Mouse (Mus musculus) ES-Bruce4 (cell line): ENCODE data around the gene Ncor2. TPM values are rescaled to one million over a fixed set of nuclear protein-coding genes. Genes with fewer than 3 reads are reported as not detected.

Experiments
- H3K27ac ChIP-seq: 2 replicates; pipeline ENCODE4 v1.5.1; 2012; ENCODE audit warnings: low read length, inconsistent platforms; ENCODE audit not compliant: insufficient read depth
- H3K27me3 ChIP-seq: 2 replicates; pipeline ENCODE4 v1.6.1; 2012; ENCODE audit warnings: mild to moderate bottlenecking, low read length, inconsistent platforms; ENCODE audit not compliant: control insufficient read depth, poor library complexity, insufficient read depth, severe bottlenecking
- H3K36me3 ChIP-seq: 2 replicates; pipeline ENCODE4 v1.6.1; 2012; ENCODE audit warnings: inconsistent platforms, mild to moderate bottlenecking, low read length, moderate library complexity; ENCODE audit not compliant: control insufficient read depth, poor library complexity, insufficient read depth, severe bottlenecking
- H3K4me1 ChIP-seq: one replicate; pipeline ENCODE4 v1.8.1; 2011; ENCODE audit warnings: low read length; ENCODE audit not compliant: control insufficient read depth, insufficient read depth
- H3K4me3 ChIP-seq: 2 replicates; pipeline ENCODE4 v1.5.1; 2011; ENCODE audit warnings: low read depth, mild to moderate bottlenecking, low read length
- H3K9ac ChIP-seq: 2 replicates; pipeline ENCODE4 v1.6.1; 2012; ENCODE audit warnings: low read depth, mild to moderate bottlenecking, inconsistent platforms; ENCODE audit not compliant: poor library complexity, severe bottlenecking
- H3K9me3 ChIP-seq: replicated peaks from 2 replicates; pipeline ENCODE4 v1.6.1; 2012; ENCODE audit warnings: mild to moderate bottlenecking, low read length, inconsistent platforms; ENCODE audit not compliant: control insufficient read depth, poor library complexity, insufficient read depth, severe bottlenecking
- CTCF ChIP-seq: IDR thresholded peaks from one replicate; pipeline ENCODE4 v1.8.1; 2011; ENCODE audit warnings: low read depth, low read length
- EP300 ChIP-seq: IDR thresholded peaks from 2 replicates; pipeline ENCODE4 v1.6.1; 2011; ENCODE audit warnings: low read depth, low read length; ENCODE audit not compliant: insufficient read depth
- POLR2A ChIP-seq: IDR thresholded peaks from one replicate; pipeline ENCODE4 v1.8.1; 2011; ENCODE audit warnings: low read length; ENCODE audit not compliant: insufficient read depth
- polyA plus RNA-seq: library from polyadenylated mRNA; stranded (reverse); fragments of >200 nt; gene quantifications from 2 replicates; pipeline ENCODE4 v1.2.4, GENCODE M21; 2011; ENCODE audit warnings: low read depth; ENCODE audit not compliant: missing spikeins, insufficient read depth, insufficient read length

The Ncor2 gene
- polyA plus RNA-seq, 1 experiment: 57.5 TPM

- TF ChIP-seq CTCF (no peak), POLR2A (no peak), EP300 (no peak)
- no peak overlapping the region for H3K4me3 ChIP-seq
- no peaks in the 10 kb centered on the region for H3K4me1 ChIP-seq
- H3K27ac ChIP-seq: no peak overlapping the region
- H3K9me3 ChIP-seq: no peaks in the 10 kb centered on the region
- H3K36me3 ChIP-seq: peaks cover 7% of the 10 kb centered on the region; the same call in 1 of the 2 replicates
- H3K27me3 ChIP-seq: no peaks in the 10 kb centered on the region
- no peak overlapping the region for H3K9ac ChIP-seq
Observed at GRCm38 (mm10) chr5:125036483-125036882, 142.5 kb downstream of the Ncor2 start.

GRCm38 (mm10) chr5:125028911-125029310 is 150.1 kb downstream of the Ncor2 start:
- Histone ChIP-seq H3K9me3 (no peaks in the 10 kb centered on the region), H3K4me3 (no peak overlapping the region), H3K9ac (no peak overlapping the region), H3K36me3 (peaks cover 17% of the 10 kb centered on the region; the same call in 1 of the 2 replicates), H3K27me3 (no peaks in the 10 kb centered on the region), H3K27ac (no peak overlapping the region), H3K4me1 (no peaks in the 10 kb centered on the region)
- TF ChIP-seq POLR2A: no peak
- TF ChIP-seq CTCF: no peak
- TF ChIP-seq EP300: no peak

GRCm38 (mm10) chr5:125028371-125028770 is 150.6 kb downstream of the Ncor2 start:
- H3K4me1 ChIP-seq: no peaks in the 10 kb centered on the region
- no peak overlapping the region for H3K9ac ChIP-seq
- H3K4me3 ChIP-seq: no peak overlapping the region
- no peak overlapping the region for H3K27ac ChIP-seq
- no peaks in the 10 kb centered on the region for H3K9me3 ChIP-seq
- H3K27me3 ChIP-seq: no peaks in the 10 kb centered on the region
- H3K36me3 ChIP-seq: peaks cover 20% of the 10 kb centered on the region
- TF ChIP-seq POLR2A: no peak

- Histone ChIP-seq H3K27ac (no peak overlapping the region), H3K4me3 (no peak overlapping the region), H3K27me3 (no peaks in the 10 kb centered on the region), H3K36me3 (peaks cover 14% of the 10 kb centered on the region), H3K4me1 (no peaks in the 10 kb centered on the region), H3K9ac (no peak overlapping the region), H3K9me3 (no peaks in the 10 kb centered on the region)
- TF ChIP-seq POLR2A (no peak), EP300 (no peak), CTCF (peak; percentile 53)
Observed at GRCm38 (mm10) chr5:125024002-125024401, 155.0 kb downstream of the Ncor2 start.

GRCm38 (mm10) chr5:125021298-125021697 is 157.7 kb downstream of the Ncor2 start:
- Histone ChIP-seq H3K4me1 (no peaks in the 10 kb centered on the region), H3K9me3 (no peaks in the 10 kb centered on the region), H3K36me3 (peaks cover 8% of the 10 kb centered on the region; the same call in 1 of the 2 replicates), H3K27ac (no peak overlapping the region), H3K9ac (no peak overlapping the region), H3K27me3 (no peaks in the 10 kb centered on the region), H3K4me3 (no peak overlapping the region)
- no peak for TF ChIP-seq EP300
- no peak for TF ChIP-seq POLR2A
- no peak for TF ChIP-seq CTCF

GRCm38 (mm10) chr5:125019099-125019498 is 159.9 kb downstream of the Ncor2 start:
- Histone ChIP-seq H3K27ac (no peak overlapping the region), H3K9me3 (no peaks in the 10 kb centered on the region), H3K4me1 (no peaks in the 10 kb centered on the region), H3K9ac (no peak overlapping the region), H3K4me3 (no peak overlapping the region), H3K27me3 (no peaks in the 10 kb centered on the region), H3K36me3 (peaks cover 4% of the 10 kb centered on the region; the same call in 1 of the 2 replicates)
- no peak for TF ChIP-seq CTCF
